Mouse (Mus musculus) kidney, postnatal 36 days (tissue): ENCODE data around the gene Acot6.

Experiments
- DNase-seq, 2 experiments: peaks; one replicate each; pipeline ENCODE4 v3.0.0; 2021 to 2022; ENCODE audit warnings: mixed read lengths in 2 of 2

Acot6 gene

GRCm38 (mm10) chr12:84107012-84107411 lies 6.6 kb downstream of the Acot6 start:
- DNase-seq = peak in 1 of 2 experiments; percentile 41

GRCm38 (mm10) chr12:84107692-84108091 lies 7.2 kb downstream of the Acot6 start:
- no peak for DNase-seq

DNA sequence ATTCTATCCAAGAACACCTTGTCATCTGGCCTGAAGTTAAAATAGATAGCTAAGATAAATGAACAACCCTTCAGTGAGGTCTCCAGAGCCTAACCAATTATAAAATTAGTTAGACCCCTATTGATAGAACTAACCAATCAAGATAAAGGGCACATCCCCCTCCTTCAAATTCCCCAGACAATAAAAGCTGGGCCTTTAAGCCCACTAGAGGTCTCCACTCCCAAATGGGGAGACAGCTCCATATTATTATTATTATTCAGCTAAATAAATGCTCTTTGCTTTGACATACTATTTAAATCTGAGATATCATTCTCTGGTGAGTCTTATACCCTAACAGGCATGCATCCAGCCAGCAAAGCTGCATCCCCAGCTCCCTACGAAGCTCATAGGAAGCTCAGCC lies 9.5 kb downstream of the Acot6 start:
- DNase-seq = no peak

DNA sequence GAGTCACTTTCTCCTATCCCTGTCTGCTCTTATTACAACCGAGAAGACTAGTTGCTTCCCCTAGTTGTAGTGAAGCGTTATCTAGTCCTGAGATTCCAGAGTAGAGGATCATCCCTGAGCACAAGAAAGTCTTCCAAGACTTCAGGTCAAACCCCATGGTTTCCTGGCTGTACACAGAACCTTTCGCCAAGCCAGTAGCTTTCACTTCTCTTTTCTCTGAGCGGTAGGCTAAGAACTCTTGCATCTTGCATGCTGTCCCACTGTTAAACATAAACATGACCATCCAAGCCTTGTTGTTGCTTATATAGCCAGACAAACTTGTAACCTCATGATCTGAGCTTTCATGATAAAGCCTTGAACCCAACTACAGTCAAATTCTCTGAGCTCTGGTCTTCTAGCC lies 10.4 kb downstream of the Acot6 start:
- no peak for DNase-seq

- no peak for DNase-seq
These were observed 13.2 kb downstream of the Acot6 start for GRCm38 (mm10) chr12:84113676-84114075.

GRCm38 (mm10) chr12:84114153-84114994 lies 13.9 kb downstream of the Acot6 start, which contains the start of gene Dnal1:
Dnal1 (plus strand) TSS chr12:84114366.
- DNase-seq = peak; percentile 94 to 97

- DNase-seq = no peak
These were observed 19.1 kb downstream of the Acot6 start for GRCm38 (mm10) chr12:84119584-84119983.

GRCm38 (mm10) chr12:84125892-84126291 lies 25.4 kb downstream of the Acot6 start:
- no peak for DNase-seq

DNA sequence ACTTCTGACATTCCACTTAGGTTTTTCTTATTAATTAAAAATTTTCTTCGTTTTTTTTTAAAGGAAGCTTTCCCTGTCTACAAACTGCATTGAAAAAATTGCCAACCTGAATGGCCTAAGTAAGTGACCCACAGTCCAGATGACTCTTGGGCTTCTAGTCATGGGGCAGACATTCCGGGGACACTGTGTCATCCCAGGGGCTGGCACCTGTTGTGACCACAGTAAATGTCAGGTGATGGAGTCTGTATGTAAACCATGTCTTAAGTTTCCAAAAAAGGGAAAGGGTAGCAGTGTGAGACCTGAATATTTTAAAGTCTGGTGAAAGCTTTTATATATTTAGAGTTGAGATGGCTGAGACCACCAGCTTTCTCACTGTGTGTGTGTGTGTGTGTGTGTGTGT lies 26.4 kb downstream of the Acot6 start:
- DNase-seq = no peak

DNA sequence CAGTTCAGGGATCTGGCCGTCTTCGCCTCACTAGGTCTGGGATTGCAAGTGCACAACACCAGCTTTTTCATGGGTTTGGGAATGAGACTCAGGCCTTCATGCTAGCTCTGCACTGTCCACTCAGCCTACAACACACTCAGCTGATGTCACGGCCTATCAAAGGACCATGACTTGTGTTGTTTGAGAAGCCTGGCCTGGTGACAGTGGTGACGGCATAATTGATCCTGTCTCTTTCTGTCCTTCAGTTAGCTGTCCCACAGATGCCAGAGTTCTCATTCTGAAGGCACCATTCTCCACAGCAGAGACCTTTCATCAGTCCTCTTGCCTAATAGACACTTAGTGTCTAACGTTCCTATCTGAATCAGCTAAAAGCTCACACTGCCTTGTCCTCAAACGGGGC lies 28.1 kb downstream of the Acot6 start:
- no peak for DNase-seq

- DNase-seq = no peak
These were observed 29.5 kb downstream of the Acot6 start for GRCm38 (mm10) chr12:84129931-84130330.

GRCm38 (mm10) chr12:84132265-84132664 lies 31.8 kb downstream of the Acot6 start:
- peak; percentile 37 to 81 for DNase-seq

GRCm38 (mm10) chr12:84137131-84137530 lies 36.7 kb downstream of the Acot6 start:
- DNase-seq = no peak

- no peak for DNase-seq
These were observed 39.7 kb downstream of the Acot6 start for GRCm38 (mm10) chr12:84140135-84140534.

GRCm38 (mm10) chr12:84141271-84141670 lies 40.8 kb downstream of the Acot6 start:
- DNase-seq = no peak

DNA sequence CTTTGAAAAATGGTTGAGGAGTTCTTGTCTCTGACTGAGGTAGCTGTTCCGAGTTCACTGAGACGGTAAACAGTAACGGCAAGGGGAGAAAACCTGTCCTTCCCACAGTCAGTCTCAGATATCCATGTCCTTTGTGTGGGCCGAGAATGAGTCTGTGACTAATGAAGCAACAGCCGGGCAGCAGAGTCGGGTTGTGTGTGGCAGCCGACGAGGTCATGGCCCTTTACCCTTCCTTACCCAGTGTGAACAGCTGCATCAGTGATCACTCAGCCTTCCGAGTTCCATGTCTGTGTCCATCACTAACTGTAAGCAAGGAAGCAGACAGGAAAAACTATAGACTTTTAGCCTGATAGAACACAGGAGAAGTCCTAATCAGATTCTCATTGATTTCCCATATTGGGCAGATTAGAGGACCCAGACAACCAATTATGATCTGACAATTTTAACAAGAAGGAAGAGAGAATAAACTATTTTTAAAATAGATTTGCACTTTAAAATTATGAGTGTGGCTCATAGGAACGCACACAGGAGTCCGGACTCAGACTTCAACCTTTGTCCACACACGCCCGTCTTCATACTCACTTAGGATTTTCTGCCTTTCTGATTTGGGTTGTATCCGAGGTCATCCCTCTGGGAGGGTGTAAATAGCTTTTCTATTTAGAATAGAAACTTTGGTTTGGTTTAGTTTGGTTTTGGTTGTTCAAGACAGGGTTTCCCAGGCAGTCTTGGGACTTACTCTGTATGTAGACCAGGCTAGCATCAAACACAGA lies 42.0 kb downstream of the Acot6 start:
- peak; percentile 39 to 47 for DNase-seq

DNA sequence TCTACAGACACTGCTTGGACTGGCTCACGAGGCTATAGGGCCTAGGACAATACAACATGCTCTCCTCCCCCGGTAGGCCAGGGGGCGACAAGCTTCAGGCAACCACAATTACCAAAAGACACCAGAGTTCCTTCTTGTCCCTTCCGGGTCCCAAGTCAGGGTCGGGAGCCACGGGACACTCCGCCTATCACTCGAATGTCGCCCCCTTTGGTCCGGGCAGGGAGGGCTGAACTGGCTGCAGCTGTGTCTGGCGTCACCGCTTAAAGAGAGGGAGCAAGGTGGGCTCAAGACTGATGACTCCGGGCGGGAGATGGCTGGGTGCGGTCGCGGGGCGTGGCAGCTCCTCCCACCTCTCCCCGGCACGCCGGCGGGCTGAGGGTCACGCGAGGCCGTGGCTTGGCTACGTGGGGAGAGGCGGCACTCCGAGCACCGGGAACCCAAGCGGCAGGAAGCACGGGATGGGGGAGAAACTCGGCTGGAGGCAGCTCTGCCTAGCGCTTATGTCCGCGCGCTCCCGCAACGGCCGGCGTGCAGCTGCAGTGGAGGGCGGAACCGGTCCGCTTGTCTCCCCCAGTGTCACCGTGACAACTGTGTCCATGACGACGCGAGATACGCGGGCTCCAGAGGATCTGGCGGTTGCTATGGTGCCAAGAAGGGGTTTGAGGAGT lies 47.6 kb downstream of the Acot6 start, which contains the start of gene Pnma1:
Gene Pnma1, minus strand, starts transcription at position 536 of the 668 bp plus-strand sequence.
- DNase-seq = peak; percentile 56 to 73

DNA sequence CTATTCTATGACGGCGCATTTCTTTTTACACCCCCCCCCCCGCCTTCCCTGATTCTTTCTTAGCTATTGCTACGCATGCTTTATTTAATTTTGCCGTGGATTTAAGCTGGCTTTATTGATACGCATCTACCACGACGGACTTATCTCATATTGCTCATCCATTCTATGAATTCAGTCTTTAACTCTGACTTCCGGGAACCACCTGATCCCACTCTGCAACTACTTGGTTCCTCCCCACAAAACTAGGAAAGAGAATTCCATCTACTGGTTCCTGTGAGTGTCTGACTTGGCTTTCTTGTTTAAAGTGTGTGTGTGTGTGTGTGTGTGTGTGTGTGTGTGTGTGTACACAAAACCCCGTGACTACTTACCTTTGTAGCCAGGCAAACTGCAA lies 48.2 kb downstream of the Acot6 start:
- no peak for DNase-seq

DNA sequence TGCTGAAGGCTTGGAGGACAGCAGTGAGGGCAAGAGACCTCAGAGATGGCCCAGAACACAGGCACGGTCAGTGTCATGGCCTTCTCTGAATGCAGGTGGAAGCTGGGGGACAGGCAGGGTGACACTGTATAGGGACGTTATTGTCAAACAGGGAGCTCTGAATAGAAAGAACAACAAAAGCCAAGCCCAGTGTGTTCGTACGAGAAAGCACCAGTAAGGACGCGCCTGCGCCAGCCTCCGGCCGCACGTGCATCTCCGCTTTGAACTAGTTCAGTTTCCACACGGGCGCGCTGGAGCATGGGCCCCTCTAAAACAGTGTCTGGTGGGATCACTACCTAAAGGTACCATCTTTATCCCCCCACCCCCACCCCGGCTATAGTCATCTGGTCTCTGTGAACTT lies 49.5 kb downstream of the Acot6 start:
- no peak for DNase-seq

DNA sequence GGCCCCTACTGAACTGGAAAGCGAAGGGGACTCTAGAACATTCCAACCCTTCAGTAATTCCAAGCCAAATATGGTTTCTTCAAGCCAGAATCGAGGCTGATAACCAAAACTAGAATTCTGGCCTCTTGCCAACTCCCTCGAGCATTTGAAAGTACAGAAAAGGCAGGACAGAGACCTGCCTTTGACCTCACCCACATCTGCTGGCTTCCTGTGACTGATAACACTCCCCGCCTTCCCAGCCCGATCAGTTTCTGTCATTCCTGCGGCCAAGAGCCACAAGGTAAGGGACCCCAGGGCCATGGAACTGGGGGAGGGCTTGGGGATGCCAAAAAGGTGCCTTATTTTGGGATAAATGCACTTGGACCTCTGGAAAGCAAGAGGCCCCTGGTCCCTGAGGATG lies 50.5 kb downstream of the Acot6 start:
- DNase-seq = peak; percentile 19 to 25

GRCm38 (mm10) chr12:84151911-84152310 lies 51.5 kb downstream of the Acot6 start:
- no peak for DNase-seq

GRCm38 (mm10) chr12:84152352-84153190 lies 52.1 kb downstream of the Acot6 start:
- no peak for DNase-seq
